ENCODE assay signal across 8 mouse cellular contexts in genomic region chr17:27564391-27565162, GRCm38 (mm10). TPM values are rescaled to one million over a fixed set of nuclear protein-coding genes. Genes with fewer than 3 reads are reported as not detected.
DNase-seq lines count a peak whose midpoint lies in the region; ATAC-seq and TF ChIP-seq lines count a peak whose summit lies in the region.

No protein-coding gene starts in this region.

- peak overlapping the region; percentile 92 for H3K4me2 ChIP-seq in forebrain, embryonic 11.5 days (ENCODE audit: low read depth, low read length, severe bottlenecking)
- H3K4me2 ChIP-seq in limb, embryonic 12.5 days = peak overlapping the region; percentile 95
- H3K4me2 ChIP-seq in neural tube, embryonic 13.5 days = peak overlapping the region; percentile 93

- no peaks in the 10 kb centered on the region for H3K9me3 ChIP-seq in forebrain, embryonic 11.5 days (ENCODE audit: control insufficient read depth, low read length)
- no peaks in the 10 kb centered on the region for H3K9me3 ChIP-seq in limb, embryonic 12.5 days
- H3K9me3 ChIP-seq in neural tube, embryonic 13.5 days = no peaks in the 10 kb centered on the region

- no peak; the same call in 1 of the 2 replicates for ATAC-seq in forebrain, embryonic 11.5 days (replicated peaks; ENCODE audit: low FRiP score)
- no peak for ATAC-seq in limb, embryonic 12.5 days (ENCODE audit: insufficient number of reproducible peaks, insufficient read depth, low FRiP score, low TSS enrichment, low read depth)
- no peak for ATAC-seq in neural tube, embryonic 13.5 days (ENCODE audit: low read depth)
- ATAC-seq in inflammation-experienced regulatory T-cells, adult 6 months = no peak

- DNase-seq in kidney, adult 2 months = no peak
- no peak for DNase-seq in kidney, adult 8-10 months
- DNase-seq in MN1 (ENCODE audit: low spot score) = peak; percentile 48
- peak; percentile 75 for DNase-seq in forebrain, embryonic 11.5 days (ENCODE audit: low spot score)
- DNase-seq in urinary bladder, postnatal 25 days (ENCODE audit: low spot score) = no peak

- H3K36me3 ChIP-seq in kidney, adult 2 months (ENCODE audit: control insufficient read depth, insufficient read depth, low read length) = no peaks in the 10 kb centered on the region
- peaks cover 3% of the 10 kb centered on the region; the same call in 1 of the 2 replicates for H3K36me3 ChIP-seq in forebrain, embryonic 11.5 days (ENCODE audit: control insufficient read depth, insufficient read depth, low read length)
- peaks cover 31% of the 10 kb centered on the region for H3K36me3 ChIP-seq in limb, embryonic 12.5 days
- peaks cover 3% of the 10 kb centered on the region for H3K36me3 ChIP-seq in neural tube, embryonic 13.5 days

- no peak for TF ChIP-seq CTCF in kidney, adult 2 months (conservative IDR thresholded peaks at IDR 0.05; ENCODE audit: insufficient read depth, insufficient read length, low read depth, low read length)

- peak overlapping the region; percentile 77 for H3K4me3 ChIP-seq in kidney, adult 2 months (ENCODE audit: insufficient read depth, low read depth, low read length)
- peak overlapping the region; percentile 51 for H3K4me3 ChIP-seq in forebrain, embryonic 11.5 days (ENCODE audit: low read depth, low read length)
- H3K4me3 ChIP-seq in limb, embryonic 12.5 days (replicated peaks) = peak overlapping the region; percentile 50
- H3K4me3 ChIP-seq in neural tube, embryonic 13.5 days = peak overlapping the region; percentile 71

- H3K27me3 ChIP-seq in kidney, adult 2 months (replicated peaks; ENCODE audit: control insufficient read depth, insufficient read depth, low read length) = no peaks in the 10 kb centered on the region
- H3K27me3 ChIP-seq in forebrain, embryonic 11.5 days (ENCODE audit: control insufficient read depth, insufficient read depth, low read length) = no peaks in the 10 kb centered on the region
- H3K27me3 ChIP-seq in limb, embryonic 12.5 days = no peaks in the 10 kb centered on the region
- H3K27me3 ChIP-seq in neural tube, embryonic 13.5 days = no peaks in the 10 kb centered on the region

- H3K9ac ChIP-seq in forebrain, embryonic 11.5 days (ENCODE audit: low read length) = peak overlapping the region; percentile 66
- peak overlapping the region; percentile 51 for H3K9ac ChIP-seq in limb, embryonic 12.5 days (replicated peaks)
- peak overlapping the region; percentile 77 for H3K9ac ChIP-seq in neural tube, embryonic 13.5 days

- H3K27ac ChIP-seq in kidney, adult 2 months (ENCODE audit: insufficient read depth, low read depth, low read length) = no peak overlapping the region
- no peak overlapping the region for H3K27ac ChIP-seq in forebrain, embryonic 11.5 days (ENCODE audit: low read depth, low read length)
- peak overlapping the region; percentile 20 for H3K27ac ChIP-seq in limb, embryonic 12.5 days
- H3K27ac ChIP-seq in neural tube, embryonic 13.5 days (replicated peaks) = peak overlapping the region; percentile 61

- no peaks in the 10 kb centered on the region; the same call in 1 of the 2 replicates for H3K4me1 ChIP-seq in kidney, adult 2 months (ENCODE audit: control insufficient read depth, insufficient read depth, low read length)
- H3K4me1 ChIP-seq in forebrain, embryonic 11.5 days (replicated peaks; ENCODE audit: control insufficient read depth, insufficient read depth, low read length) = peaks cover 17% of the 10 kb centered on the region; the same call in 1 of the 2 replicates
- H3K4me1 ChIP-seq in limb, embryonic 12.5 days (replicated peaks) = peaks cover 38% of the 10 kb centered on the region
- peaks cover 44% of the 10 kb centered on the region for H3K4me1 ChIP-seq in neural tube, embryonic 13.5 days (replicated peaks)

- WGBS in kidney, adult 2 months = 30% methylated on average over 20 of the region's 20 CpGs
- WGBS in forebrain, embryonic 11.5 days = 13% methylated on average over 20 of the region's 20 CpGs
- WGBS in limb, embryonic 12.5 days = 9% methylated on average over 20 of the region's 20 CpGs
- 11% methylated on average over 20 of the region's 20 CpGs for WGBS in neural tube, embryonic 13.5 days

- TF ChIP-seq POLR2A in kidney, adult 2 months (IDR thresholded peaks at IDR 0.05; ENCODE audit: low read depth, low read length) = no peak

RNA-seq across cellular contexts. Expression of gene AI413582, which starts 1.0 kb away (rescaled TPM):
- 41.7 and 55.7 TPM in 2 replicates for polyA plus RNA-seq in kidney, adult 2 months (2012; rRNA removed)
- 14.6 and 16.7 TPM in 2 replicates for polyA plus RNA-seq in forebrain, embryonic 11.5 days (2014; fragmentation: Nextera tagmentation; extraction: Ambion mirVana)
- polyA plus RNA-seq in limb, embryonic 12.5 days (2016; fragmentation: Nextera tagmentation; extraction: Ambion mirVana) = 14.9 and 16.6 TPM in 2 replicates
- polyA plus RNA-seq in neural tube, embryonic 13.5 days (2015; fragmentation: Nextera tagmentation; extraction: Ambion mirVana) = 41.3 and 46.0 TPM in 2 replicates
- 100 to 1,000 TPM in 2 of 3 experiments, 10 to 100 TPM in 1; 97.7 to 129 (median 111) TPM for polyA plus RNA-seq in inflammation-experienced regulatory T-cells, adult 6 months (2017; shearing (Covaris generic))

RNA-seq across cellular contexts. Expression of gene Hmga1, which starts 8.3 kb away (rescaled TPM):
- polyA plus RNA-seq in kidney, adult 2 months (2012; rRNA removed) = 37.4 and 38.9 TPM in 2 replicates
- 427 and 461 TPM in 2 replicates for polyA plus RNA-seq in forebrain, embryonic 11.5 days (2014; fragmentation: Nextera tagmentation; extraction: Ambion mirVana)
- 324 and 334 TPM in 2 replicates for polyA plus RNA-seq in limb, embryonic 12.5 days (2016; fragmentation: Nextera tagmentation; extraction: Ambion mirVana)
- 121 and 127 TPM in 2 replicates for polyA plus RNA-seq in neural tube, embryonic 13.5 days (2015; fragmentation: Nextera tagmentation; extraction: Ambion mirVana)
- 10 to 100 TPM; 37.3 to 69.6 (median 41.9) TPM for polyA plus RNA-seq in inflammation-experienced regulatory T-cells, adult 6 months (2017; shearing (Covaris generic))

RNA-seq across cellular contexts. Expression of gene Grm4, which starts 43.4 kb away (rescaled TPM):
- 0.02 and 0.03 TPM in 2 replicates for polyA plus RNA-seq in kidney, adult 2 months (2012; rRNA removed)
- polyA plus RNA-seq in forebrain, embryonic 11.5 days (2014; fragmentation: Nextera tagmentation; extraction: Ambion mirVana) = 0.99 and 1.3 TPM in 2 replicates
- polyA plus RNA-seq in limb, embryonic 12.5 days (2016; fragmentation: Nextera tagmentation; extraction: Ambion mirVana) = 0.58 and 0.59 TPM in 2 replicates
- 3.5 and 4.3 TPM in 2 replicates for polyA plus RNA-seq in neural tube, embryonic 13.5 days (2015; fragmentation: Nextera tagmentation; extraction: Ambion mirVana)
- polyA plus RNA-seq in inflammation-experienced regulatory T-cells, adult 6 months (2017; shearing (Covaris generic)) = under 1 TPM in 1 of 3 experiments, not detected in 2; 0.09 TPM

RNA-seq across cellular contexts. Expression of gene Nudt3, which starts 58.7 kb away (rescaled TPM):
- 61.4 and 69.9 TPM in 2 replicates for polyA plus RNA-seq in kidney, adult 2 months (2012; rRNA removed)
- polyA plus RNA-seq in forebrain, embryonic 11.5 days (2014; fragmentation: Nextera tagmentation; extraction: Ambion mirVana) = 50.5 and 56.8 TPM in 2 replicates
- 120 and 126 TPM in 2 replicates for polyA plus RNA-seq in limb, embryonic 12.5 days (2016; fragmentation: Nextera tagmentation; extraction: Ambion mirVana)
- polyA plus RNA-seq in neural tube, embryonic 13.5 days (2015; fragmentation: Nextera tagmentation; extraction: Ambion mirVana) = 238 and 300 TPM in 2 replicates
- 10 to 100 TPM; 28.1 to 42.5 (median 32.0) TPM for polyA plus RNA-seq in inflammation-experienced regulatory T-cells, adult 6 months (2017; shearing (Covaris generic))

Comparison
In these comparisons a context has a peak if more than half of its experiments do, and no peak if none do; other contexts are left out.
1. DNase-seq: peak in MN1 (single experiment) and forebrain, embryonic 11.5 days (single experiment); none in kidney, adult 2 months (single experiment), kidney, adult 8-10 months (0 of 2) and urinary bladder, postnatal 25 days (single experiment).
2. H3K27ac ChIP-seq: peak in limb, embryonic 12.5 days (single experiment) and neural tube, embryonic 13.5 days (single experiment); none in kidney, adult 2 months (single experiment) and forebrain, embryonic 11.5 days (single experiment).
3. Peak in every context shown above with its lines, with median percentiles within 50 percentile points of each other: H3K4me3 ChIP-seq, H3K4me2 ChIP-seq and H3K9ac ChIP-seq.